Mouse (Mus musculus) retina, adult 2 months (tissue): ENCODE data around the gene Egfl6.

Experiments
- DNase-seq: peaks from one replicate; pipeline ENCODE4 v3.0.0-alpha.2; 2012; ENCODE audit warnings: low read depth, low spot score

The Egfl6 gene

DNA sequence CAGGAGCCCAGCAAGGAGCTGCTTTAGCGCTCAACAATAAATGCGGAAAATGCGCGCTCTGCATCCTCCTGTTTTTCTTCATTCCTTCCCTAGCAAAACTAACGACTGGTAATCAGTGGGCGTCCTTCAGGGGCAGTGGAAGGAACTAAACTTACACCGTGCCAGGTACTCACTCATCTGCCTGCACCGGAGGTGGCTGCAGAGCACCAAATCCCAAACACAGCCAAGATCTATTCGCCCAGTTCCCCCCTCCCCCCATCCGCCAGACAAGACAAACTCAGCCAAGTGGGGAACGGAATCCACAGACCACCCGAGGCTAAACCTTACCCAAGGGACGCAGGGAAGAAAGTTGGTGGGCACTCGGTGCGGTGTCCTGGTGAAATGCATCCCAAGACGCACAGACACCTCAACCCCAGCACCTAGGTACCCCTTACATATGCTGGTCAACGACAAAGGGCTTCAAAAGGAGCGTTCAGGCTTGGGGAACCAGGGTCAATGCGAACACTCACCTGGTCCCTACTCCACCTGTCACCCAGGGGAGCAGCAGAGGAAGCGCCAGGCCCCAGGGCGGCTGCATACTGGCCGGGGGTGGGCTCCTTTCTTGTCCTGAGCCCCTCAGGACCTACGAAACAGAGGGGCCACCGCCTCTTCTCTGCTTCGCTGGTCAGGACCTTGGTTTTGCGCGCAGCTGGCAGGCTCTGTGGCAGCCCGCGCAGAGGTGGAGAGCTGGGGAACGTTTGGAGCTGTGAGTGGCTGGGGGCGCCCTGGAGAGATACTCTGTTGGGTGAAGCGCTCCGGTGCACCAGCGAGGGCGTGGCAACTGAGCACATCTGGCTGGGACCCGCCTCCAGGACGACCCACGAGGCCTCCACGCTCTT is at the start of gene Egfl6:
Gene Egfl6, minus strand, starts transcription at position 774 of the 878 bp plus-strand sequence.
- DNase-seq = no peak

DNA sequence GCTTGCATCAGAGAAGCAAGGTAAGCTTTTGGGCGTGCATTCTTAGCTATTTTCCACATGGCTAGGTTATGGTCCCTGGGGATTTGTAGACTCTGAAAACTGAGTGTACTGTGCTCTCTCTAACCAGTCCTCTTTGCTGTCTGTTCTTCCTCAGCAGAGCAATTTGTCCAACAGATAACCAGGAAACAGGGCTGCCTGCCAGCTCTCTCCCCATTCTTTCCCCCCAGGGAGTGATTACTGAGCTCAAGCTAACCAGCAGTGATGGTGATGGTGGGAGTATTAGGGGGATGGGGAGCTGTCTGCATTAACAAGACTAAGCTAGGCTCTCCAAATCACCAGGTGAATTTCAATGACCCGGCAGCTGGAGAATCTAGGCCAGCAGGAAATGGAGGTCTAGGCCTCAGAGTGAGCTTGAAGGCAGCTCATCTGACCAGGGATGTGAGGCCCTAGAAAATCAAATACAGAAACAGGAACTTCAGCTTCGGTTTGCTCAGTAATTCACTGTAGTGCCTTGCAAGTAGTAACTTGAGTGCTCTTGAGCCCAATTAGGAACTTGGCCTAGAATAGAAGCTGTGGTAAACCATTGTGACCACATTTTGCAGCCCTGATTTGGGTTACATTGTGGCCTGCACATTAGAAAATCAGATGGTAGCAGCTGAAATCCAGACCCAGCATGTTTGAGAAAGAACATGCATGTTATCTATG is 41.5 kb upstream of the Egfl6 start:
- no peak for DNase-seq

DNA sequence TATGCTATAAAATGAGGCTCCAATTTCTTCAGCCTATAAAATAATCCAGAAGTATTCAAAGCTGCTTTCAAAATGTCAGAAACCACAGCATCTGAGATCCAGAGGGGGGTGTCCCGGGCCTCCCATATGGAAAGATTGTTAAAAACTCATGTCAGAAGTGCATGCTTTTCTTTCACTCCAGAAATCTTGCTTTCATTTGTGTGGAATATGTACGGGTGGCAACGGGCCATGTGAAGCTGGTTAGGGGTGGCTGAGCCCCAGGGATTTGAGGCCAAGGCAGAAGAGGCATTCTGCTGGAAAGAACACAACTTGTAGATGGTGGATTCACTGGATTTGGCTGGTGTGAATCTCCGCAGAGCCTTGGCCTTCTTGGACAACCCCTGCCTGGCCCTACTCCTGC is 40.7 kb upstream of the Egfl6 start:
- DNase-seq = no peak

DNA sequence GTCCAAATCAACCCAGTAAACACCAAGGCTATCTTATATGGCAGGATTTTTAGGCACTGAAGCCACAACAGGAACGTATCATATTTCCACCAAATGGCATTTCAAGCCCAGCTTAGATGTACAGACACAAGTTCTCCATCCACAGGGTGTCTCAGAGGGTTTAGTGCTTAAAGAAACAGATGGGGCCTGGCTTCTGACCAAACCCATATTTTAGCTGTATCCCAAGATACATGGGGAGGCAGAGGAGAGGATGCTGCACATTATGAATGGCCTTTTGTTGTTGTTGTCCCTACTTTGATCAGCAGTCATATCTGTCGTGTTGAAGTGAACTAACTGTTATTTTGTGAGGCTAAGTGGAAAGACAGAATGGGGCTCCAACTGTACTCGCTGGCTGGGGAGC is 37.7 kb upstream of the Egfl6 start:
- no peak for DNase-seq

DNA sequence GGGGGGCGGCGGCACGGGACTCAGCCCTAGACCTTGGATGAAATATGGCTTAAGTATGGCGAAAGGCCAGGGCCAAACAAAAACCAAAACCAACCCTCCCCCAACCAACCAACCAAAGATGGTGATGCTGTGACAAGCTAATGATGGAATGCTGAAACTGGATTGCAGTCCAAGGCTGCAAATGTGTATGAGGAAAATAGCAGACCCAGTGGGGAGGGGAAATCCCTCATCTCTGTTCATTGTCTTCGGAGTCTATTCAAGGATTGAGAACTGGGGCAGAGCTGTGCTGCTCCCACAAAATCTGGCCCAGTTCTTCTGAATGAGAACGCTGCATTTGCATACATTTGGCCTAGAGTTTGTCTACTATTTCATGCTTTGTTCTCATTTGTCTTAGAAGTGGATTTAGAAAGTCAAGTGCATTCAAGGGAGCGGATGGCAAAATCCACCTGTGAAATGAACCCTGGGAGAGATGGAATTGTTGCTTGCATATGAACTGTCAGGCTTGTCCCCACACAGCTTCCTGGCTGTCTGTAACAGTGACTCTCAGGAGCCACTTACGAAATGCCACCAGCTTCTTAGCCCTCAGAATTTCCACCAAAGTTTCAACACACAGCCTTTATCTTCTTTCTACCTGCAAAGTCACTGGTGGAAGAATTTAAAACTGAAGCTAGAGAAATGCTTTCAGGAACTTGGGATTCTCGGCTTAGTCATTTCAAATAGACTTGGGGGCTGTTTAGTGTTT is 36.2 kb upstream of the Egfl6 start:
- DNase-seq = no peak

DNA sequence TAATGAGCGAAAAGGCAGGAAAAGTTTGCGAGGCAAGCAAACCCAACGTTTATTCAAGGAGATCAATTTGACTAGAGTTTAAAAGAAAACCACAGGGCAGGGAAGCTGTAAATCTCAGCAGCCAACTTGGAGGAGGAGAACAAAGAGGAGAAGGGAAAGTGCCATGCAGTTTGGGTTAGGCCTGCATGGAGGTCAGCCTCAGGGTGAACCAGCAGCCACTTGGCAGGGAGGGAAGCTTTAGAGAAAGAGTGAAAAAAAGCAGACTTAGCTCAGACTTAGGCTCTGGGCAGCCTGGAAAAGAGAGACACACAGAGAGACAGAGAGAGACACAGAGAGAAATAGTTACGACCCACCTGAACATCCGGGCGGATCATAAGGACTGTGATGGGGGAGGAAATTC is 35.4 kb upstream of the Egfl6 start:
- no peak for DNase-seq

DNA sequence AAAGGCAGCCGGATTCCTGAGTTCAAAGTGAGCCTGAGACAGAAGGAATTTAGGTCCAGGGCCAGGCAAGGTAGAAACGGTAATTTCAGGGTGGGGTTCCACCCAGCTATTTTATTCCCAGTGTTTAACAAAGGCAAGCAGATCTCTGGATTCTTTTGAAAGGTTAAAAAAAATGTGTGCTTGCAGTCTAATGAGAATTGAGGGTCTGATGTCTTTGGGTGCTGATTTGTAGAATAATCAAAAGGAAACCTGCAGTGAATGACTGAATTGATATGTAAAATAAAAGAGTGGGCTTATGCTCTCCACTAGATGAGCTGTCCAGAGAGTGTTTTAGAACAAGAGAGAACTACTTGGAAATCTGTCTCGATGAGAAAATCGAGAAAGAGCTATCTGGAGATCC is 33.6 kb upstream of the Egfl6 start:
- DNase-seq = no peak

DNA sequence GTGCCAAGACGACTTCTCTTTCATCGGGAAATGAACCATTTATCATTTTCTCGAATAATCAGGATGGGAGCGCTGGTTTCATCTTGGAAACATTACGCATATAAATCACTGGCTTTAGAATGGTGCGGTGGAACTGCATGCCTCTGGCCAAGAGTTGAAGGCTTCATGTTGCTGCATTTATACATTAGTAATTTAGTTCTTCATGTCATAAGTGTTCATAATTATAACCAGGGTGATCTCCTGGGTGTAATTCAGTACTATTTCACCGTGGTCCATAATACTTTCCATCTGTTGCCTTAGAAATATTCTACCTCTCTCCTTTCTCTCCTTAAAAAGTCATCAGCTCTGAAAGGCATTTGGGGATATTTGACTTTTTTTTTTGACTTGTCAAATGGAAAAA is 29.7 kb upstream of the Egfl6 start:
- DNase-seq = no peak

DNA sequence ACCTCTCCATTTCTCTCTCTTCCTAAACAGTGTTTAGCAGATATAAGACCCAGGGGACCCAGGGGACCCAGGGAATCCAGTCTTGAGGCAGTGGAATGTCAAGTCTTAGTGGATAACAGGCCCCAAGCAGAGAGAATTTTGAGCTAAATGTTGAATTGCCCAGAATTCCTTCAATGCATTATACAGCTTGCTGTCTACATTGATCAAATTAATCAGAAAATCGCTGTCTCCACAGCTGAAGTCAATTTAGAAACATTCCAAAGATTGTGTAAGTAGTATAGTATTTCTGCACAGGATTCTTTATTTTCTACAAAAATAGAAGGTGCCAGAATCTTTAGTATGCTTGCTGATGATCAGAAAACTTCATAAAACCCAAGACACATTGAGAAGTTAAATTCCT is 9.4 kb downstream of the Egfl6 start:
- no peak for DNase-seq

DNA sequence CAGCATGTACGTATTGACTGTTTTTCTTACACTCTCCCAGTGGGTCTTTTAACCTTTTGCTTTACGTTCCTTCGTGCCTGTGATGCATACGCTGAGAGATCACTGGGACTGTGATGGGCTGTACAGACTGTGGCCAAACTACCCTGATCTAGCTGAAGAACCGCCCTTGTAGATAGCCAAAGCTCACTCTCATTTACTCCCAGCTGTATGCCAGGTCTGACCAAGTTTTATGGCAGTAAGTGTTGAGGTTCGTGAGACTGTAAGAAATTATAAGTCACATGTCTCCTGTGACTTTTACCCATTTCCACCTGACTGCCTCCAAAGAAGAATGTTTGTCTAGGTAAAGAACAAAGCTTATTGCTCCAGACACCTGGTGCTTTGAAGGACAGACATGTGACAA is 19.5 kb downstream of the Egfl6 start:
- no peak for DNase-seq

DNA sequence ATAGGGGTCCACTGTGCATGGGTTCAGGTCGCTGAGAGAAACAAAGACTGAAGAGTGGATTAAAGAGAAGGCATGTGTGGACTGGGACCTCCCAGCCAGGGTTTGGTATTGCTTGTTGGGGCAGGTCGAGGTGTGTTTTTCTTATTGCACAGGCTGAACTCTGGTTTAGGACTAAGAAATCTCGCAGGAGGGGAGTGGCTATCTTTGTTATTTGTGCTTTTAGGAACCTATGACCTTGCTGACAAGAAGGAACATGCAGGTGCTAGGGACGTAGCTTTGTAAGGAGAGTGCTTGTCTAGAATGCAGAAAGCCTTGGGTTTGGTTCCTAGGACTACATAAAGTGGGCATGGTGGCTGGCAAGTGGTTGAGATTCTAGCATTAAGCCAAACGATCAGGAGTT is 20.1 kb downstream of the Egfl6 start:
- DNase-seq = no peak

DNA sequence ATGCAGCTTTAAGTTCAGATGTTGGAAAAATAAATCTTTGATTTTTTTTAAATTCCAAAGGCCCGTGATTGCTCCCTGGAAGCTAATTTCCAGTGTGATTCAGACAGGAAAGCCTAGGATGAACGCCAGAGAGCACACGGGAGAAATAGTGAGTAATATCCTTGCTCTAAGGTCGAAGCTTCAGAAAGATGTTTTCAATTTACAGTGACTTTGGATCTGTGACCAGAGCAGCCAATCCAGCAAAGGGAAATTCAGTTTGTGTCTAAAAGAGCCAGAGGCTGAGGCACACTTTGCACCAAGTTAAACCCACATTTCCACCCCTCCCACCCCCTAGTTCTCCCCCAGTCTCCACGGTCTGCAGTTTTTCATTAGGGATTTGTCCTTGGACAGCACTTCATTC is 20.6 kb downstream of the Egfl6 start:
- no peak for DNase-seq

DNA sequence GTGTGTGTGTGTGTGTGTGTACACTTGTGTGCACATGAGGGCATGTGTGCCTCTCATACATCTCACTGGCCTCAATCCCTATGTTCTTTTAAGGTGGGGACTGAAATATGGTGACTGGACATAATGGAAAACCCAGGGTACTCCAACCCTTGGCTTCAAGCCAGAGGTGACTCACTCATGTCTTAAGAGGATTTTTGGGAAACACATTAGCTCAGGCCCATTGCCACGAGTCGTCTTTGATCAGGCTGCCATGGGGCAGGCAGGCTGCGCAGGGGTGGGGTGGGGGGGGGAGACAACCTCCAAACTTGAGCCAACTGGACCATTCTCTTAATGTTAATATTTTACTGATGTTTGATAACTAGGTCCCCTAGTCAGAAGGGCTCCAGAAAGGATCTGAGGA is 26.2 kb downstream of the Egfl6 start:
- DNase-seq = no peak

DNA sequence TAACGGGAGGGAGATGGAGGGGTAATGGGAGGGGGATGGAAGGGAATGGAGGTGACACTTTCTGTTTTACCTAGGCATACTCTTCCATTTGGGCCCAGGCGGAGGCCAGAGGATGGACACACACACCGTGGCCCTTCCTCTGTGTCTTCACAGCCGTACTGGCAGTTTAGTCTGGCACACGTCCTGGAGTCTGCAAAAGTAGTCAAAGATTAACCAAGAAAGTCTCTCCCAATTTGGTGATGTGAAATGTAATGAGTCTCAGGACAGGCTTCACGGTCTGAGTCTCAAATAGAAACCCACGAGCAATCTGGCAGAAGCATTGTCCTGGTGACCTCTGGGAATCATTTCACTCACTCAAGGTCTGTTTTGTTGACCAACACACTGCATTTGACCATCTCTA is 33.2 kb downstream of the Egfl6 start:
- no peak for DNase-seq

DNA sequence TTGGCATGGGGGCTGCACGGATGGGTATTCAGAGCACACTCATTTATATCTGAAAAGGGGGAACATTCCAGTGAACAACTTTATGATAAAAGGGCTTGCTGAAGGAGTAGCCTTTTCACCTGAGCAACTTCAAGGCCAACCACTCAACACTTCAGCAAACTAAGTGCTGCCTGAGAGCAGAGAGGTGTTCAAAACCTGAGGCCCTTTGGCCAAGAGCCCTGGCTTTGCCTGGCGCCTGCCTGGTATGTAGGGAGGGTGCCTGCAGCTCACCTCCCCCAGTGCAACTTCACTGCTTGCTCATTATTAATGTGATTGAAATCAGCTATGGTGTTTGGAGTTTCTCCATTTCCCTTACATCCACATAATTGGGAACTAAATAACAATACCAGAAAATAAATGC is 39.0 kb downstream of the Egfl6 start:
- DNase-seq = no peak

DNA sequence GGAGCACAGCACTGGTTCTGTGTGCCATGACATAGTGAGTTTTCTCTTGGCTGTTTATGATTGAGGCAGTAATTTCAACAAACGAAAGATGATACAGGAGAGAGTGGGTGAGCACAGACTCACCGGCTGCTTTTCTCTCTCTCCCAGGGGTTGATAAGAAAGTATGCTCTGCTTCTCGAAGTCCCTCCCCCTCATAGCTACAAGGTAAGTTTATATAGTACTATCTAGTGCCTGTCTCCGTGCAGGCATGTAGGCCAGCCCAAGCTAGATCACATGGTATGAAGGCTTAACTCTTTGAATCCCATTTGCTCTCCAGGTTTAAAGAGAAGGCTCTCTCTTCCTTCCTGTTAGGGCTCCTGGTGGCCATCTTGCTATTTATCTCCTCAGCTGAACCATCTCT is 50.4 kb downstream of the Egfl6 start:
- DNase-seq = no peak

DNA sequence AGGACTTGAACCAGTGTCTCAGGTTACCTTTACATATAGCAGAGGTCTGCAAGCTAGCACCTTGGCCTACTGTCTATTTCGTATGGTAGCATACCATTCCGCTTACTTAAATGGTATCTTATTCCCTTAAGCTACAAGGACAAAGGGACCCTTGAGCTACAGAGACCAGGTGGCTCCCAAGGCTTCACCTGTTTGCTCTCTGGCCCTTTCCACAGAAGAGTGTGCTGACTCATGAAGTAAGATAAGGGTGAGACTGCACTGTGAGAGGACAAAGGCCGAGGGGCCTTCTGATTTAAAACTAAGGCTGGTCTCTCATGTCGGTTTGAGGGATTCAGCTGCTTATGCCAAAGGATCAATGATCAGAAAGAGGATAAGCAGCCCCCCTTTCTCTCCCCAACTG is 52.1 kb downstream of the Egfl6 start:
- no peak for DNase-seq

DNA sequence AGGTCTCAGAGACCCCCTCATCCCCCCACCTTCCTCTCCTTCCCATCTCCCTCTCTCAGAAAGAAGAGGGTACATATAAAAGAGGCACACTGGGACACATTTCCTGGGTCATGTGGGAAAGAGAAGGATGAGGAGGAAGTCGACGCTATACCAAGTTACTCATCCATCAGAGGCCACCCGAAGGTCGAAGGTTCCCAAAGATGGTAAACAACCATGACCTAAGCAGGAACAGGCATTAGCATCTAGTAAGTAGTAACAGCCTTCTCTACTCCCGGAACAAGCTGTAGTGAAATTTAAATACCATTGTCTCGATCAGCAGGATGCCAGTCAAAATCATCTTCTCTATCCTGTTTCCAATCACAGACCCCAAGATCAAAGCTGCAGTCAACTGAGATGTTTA is 53.8 kb downstream of the Egfl6 start:
- DNase-seq = no peak

DNA sequence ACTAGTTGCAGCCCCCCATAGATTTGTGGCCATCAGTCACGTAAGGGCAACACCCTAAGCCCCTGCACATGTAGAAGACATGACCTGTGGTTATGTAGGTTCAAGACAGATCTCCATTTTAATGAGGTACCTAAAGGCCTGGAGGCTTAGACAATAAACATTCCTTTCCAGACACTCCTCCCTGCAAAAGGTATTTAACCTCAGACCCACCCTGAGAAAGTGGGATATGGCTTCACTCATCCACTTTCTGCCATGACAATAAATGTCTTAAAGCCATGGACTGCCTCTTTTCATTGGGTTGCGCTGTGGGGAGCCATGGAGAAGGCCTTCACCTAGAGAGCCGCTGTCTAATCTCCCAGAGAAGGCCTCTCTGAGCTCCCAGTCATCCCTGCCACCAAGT is 57.4 kb downstream of the Egfl6 start:
- no peak for DNase-seq

DNA sequence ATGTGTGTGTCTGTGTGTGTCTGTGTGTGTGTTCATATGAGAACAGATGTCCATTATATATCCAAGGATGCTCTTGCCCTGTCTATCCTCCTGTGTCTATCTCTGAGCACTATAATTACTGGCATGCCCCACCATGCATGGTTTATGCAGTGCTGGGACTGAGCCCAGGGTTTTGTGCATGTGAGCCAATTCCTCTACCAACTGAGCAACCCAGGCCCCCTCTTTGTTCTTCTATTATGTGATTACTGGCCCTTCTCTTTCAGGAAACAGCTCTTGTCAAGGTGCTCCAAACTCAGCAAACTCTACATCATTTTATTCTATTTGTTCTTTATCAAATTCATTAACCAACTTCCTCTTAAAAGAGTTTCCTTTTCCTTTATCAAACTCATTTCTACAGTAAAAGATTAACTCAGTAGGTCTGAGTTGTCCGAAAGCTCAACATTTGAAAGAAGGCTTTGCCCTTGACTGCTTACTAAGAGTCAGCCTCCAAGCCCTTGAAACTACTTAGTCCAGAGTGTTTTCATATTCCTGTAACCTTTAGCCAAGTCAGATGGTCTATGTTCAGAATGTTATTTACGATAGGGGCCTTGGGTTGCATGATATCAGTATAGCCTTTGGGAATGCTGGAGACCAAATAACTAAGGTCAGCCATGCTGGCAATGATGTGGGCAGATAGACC is 59.7 kb downstream of the Egfl6 start:
- DNase-seq = no peak

DNA sequence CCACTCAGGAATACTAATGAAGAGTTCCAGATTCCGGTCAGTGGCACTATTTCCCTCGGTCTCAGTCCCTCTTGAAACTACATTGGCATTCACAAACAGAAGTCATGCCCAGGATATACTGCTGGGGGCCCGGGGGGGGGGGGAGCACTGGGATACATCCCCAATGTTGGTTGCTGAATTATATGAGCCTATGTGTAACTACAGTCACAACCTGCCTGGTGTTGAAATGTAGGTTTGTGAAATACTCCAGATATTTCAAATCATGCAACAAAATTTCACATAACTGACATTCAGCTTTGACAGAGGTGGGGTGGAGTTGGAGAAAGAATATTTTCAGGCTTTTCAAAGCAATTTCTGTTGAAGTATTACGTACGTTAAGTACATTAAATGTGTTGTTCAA is 64.7 kb downstream of the Egfl6 start:
- no peak for DNase-seq

DNA sequence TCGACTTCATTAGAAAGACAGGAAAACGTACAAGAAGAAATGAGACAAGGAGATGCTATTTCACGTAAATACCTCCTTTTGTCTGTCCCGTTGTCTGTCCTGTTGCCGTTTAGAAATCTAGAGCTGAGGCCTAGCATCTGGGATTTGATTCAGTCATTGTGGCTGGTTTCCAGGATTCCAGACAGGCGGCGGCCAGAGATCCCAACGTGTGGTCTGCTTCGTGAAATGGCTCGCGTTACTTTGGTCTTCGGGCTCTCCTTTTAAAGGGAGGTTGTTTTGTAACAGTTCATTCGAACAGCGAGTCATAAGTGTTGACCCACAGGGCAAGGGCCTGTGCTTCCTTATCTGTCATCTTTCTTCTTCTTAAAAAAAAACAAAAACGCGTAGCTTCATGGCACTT is 67.2 kb downstream of the Egfl6 start, which contains the start of gene Tceanc:
Gene Tceanc, minus strand, starts transcription at position 223 of the 400 bp plus-strand sequence.
- no peak for DNase-seq
